Mouse (Mus musculus) myocyte (in vitro differentiated cells): ENCODE results near the gene Bhlhe23. TPM values are rescaled to one million over a fixed set of nuclear protein-coding genes. Genes with fewer than 3 reads are reported as not detected.

ENCODE experiments used
- H3K27me3 ChIP-seq: one replicate; pipeline ENCODE4 v1.6.1; 2011; ENCODE audit not compliant: control insufficient read depth, insufficient read depth, insufficient read length
- H3K36me3 ChIP-seq: one replicate; pipeline ENCODE4 v1.6.1; 2011; ENCODE audit not compliant: control insufficient read depth, insufficient read depth
- H3K4me2 ChIP-seq: one replicate; pipeline ENCODE4 v1.6.1; 2011; ENCODE audit warnings: low read depth, control low read depth
- H3K4me3 ChIP-seq: one replicate; pipeline ENCODE4 v1.5.1; 2011; ENCODE audit warnings: mild to moderate bottlenecking, control low read depth, moderate library complexity
- H3K79me2 ChIP-seq: one replicate; pipeline ENCODE4 v1.6.1; 2011; ENCODE audit not compliant: control insufficient read depth, insufficient read depth
- H3ac ChIP-seq: one replicate; pipeline ENCODE4 v1.6.1; 2011; ENCODE audit not compliant: control insufficient read depth, insufficient read length
- CEBPB ChIP-seq: IDR thresholded peaks from 2 replicates; pipeline ENCODE4 v1.6.1; 2011; ENCODE audit warnings: mild to moderate bottlenecking, moderate library complexity; ENCODE audit not compliant: poor library complexity, insufficient read depth, severe bottlenecking
- E2F4 ChIP-seq: IDR thresholded peaks from one replicate; pipeline ENCODE4 v1.6.1; 2011; ENCODE audit warnings: mild to moderate bottlenecking, control low read depth, moderate library complexity; ENCODE audit not compliant: insufficient read depth
- MAX ChIP-seq: IDR thresholded peaks from one replicate; pipeline ENCODE4 v1.6.1; 2011; ENCODE audit warnings: low read depth, mild to moderate bottlenecking, control low read depth
- MYOD1 ChIP-seq, 3 experiments: IDR thresholded peaks; one replicate each; pipeline ENCODE4 v1.6.1; 2011; ENCODE audit warnings: control low read depth in 2 of 3, low read depth in 2 of 3, mild to moderate bottlenecking in 2 of 3, moderate library complexity in 1 of 3; ENCODE audit not compliant: insufficient read length in 2 of 3, control insufficient read depth in 1 of 3
- MYOG ChIP-seq, 3 experiments: IDR thresholded peaks; one replicate each; pipeline ENCODE4 v1.6.1; 2011; ENCODE audit warnings: control low read depth in 2 of 3, low read depth in 2 of 3, mild to moderate bottlenecking in 2 of 3; ENCODE audit not compliant: insufficient read length in 2 of 3, control insufficient read depth in 1 of 3, insufficient read depth in 1 of 3
- POLR2A ChIP-seq: IDR thresholded peaks from one replicate; pipeline ENCODE4 v1.6.1; 2011; ENCODE audit warnings: low read depth, mild to moderate bottlenecking, control low read depth, moderate library complexity; ENCODE audit not compliant: insufficient read length
- POLR2AphosphoS2 ChIP-seq: IDR thresholded peaks from one replicate; pipeline ENCODE4 v1.6.1; 2011; ENCODE audit warnings: low read depth, control low read depth; ENCODE audit not compliant: insufficient read length
- REST ChIP-seq: IDR thresholded peaks from one replicate; pipeline ENCODE4 v1.6.1; 2011; ENCODE audit warnings: mild to moderate bottlenecking, control low read depth, moderate library complexity; ENCODE audit not compliant: insufficient read depth, insufficient read length
- SRF ChIP-seq: IDR thresholded peaks from one replicate; pipeline ENCODE4 v1.6.1; 2011; ENCODE audit warnings: low read depth; ENCODE audit not compliant: control insufficient read depth, insufficient read length
- TCF12 ChIP-seq: IDR thresholded peaks from one replicate; pipeline ENCODE4 v1.6.1; 2011; ENCODE audit warnings: mild to moderate bottlenecking, control low read depth; ENCODE audit not compliant: poor library complexity, insufficient read depth, severe bottlenecking
- TCF3 ChIP-seq: IDR thresholded peaks from one replicate; pipeline ENCODE4 v1.6.1; 2011; ENCODE audit warnings: low read depth, control low read depth; ENCODE audit not compliant: insufficient read length
- USF1 ChIP-seq: IDR thresholded peaks from one replicate; pipeline ENCODE4 v1.6.1; 2011; ENCODE audit warnings: low read depth, mild to moderate bottlenecking, control low read depth, moderate library complexity
- polyA plus RNA-seq: library from polyadenylated mRNA; unstranded; fragments of >200 nt; fragmentation: generic; extraction: Trizol; gene quantifications from one replicate; pipeline ENCODE4 v1.2.1, GENCODE M21; 2012; ENCODE audit warnings: missing spikeins

The Bhlhe23 gene
- polyA plus RNA-seq, 1 experiment, result not detected

DNA sequence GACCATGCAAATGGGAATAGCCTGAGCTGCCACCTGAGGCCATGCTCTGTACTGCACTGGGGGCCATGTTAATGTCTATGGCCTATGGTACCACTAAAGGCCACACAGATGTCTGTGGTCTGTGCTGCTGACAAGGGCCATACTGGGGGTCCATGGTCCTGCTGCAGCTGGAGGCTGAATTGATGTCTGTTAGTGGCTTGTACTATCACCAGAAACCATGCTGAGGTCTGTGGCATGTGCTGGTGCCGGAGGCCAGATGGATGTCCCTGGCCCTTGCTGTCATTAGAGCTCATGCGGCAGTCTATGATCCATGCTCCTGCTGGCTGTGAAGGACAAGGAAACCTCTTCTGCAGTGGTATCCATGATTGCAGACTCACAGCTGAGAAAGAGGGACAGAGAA lies 42.8 kb upstream of the Bhlhe23 start:
- Histone ChIP-seq H3K4me2 (no peak overlapping the region), H3K27me3 (peaks cover 11% of the 10 kb centered on the region), H3K79me2 (no peaks in the 10 kb centered on the region), H3ac (no peak overlapping the region), H3K4me3 (no peak overlapping the region), H3K36me3 (no peaks in the 10 kb centered on the region)
- TF ChIP-seq TCF3 (no peak), MYOD1 (IDR thresholded peaks at IDR 0.05; ENCODE audit: control insufficient read depth in 1 of 3, insufficient read length in 2 of 3, low read depth in 2 of 3) (no peak), USF1 (no peak), SRF (no peak)

- TF ChIP-seq TCF12, result no peak
- Histone ChIP-seq H3K4me3 (no peak overlapping the region), H3K79me2 (no peaks in the 10 kb centered on the region), H3ac (no peak overlapping the region), H3K36me3 (no peaks in the 10 kb centered on the region), H3K27me3 (peaks cover 12% of the 10 kb centered on the region), H3K4me2 (no peak overlapping the region)
These were observed 39.9 kb upstream of the Bhlhe23 start for GRCm38 (mm10) chr2:180816440-180817065.

- TF ChIP-seq MYOD1 (IDR thresholded peaks at IDR 0.05; ENCODE audit: control insufficient read depth in 1 of 3, insufficient read length in 2 of 3, low read depth in 2 of 3), result no peak
- no peak for TF ChIP-seq USF1
- TF ChIP-seq POLR2AphosphoS2, result no peak
- TF ChIP-seq TCF3, result no peak
- no peak for TF ChIP-seq CEBPB
- TF ChIP-seq REST, result no peak
- TF ChIP-seq MAX, result no peak
- TF ChIP-seq SRF, result no peak
- TF ChIP-seq E2F4, result no peak
- TF ChIP-seq POLR2A, result no peak
- no peak for TF ChIP-seq MYOG (IDR thresholded peaks at IDR 0.05; ENCODE audit: control insufficient read depth in 1 of 3, insufficient read depth in 1 of 3, insufficient read length in 2 of 3, low read depth in 2 of 3)
- no peak for TF ChIP-seq TCF12
- no peak overlapping the region for H3K4me2 ChIP-seq
These were observed 37.4 kb upstream of the Bhlhe23 start for GRCm38 (mm10) chr2:180813982-180814568.

GRCm38 (mm10) chr2:180811002-180811401 lies 34.3 kb upstream of the Bhlhe23 start:
- Histone ChIP-seq H3K79me2 (no peaks in the 10 kb centered on the region), H3K27me3 (peaks cover 6% of the 10 kb centered on the region), H3K4me3 (no peak overlapping the region), H3K4me2 (no peak overlapping the region), H3ac (no peak overlapping the region), H3K36me3 (no peaks in the 10 kb centered on the region)
- TF ChIP-seq TCF3 (no peak), MYOD1 (IDR thresholded peaks at IDR 0.05; ENCODE audit: control insufficient read depth in 1 of 3, insufficient read length in 2 of 3, low read depth in 2 of 3) (no peak), USF1 (no peak), E2F4 (no peak), SRF (no peak), MYOG (IDR thresholded peaks at IDR 0.05; ENCODE audit: control insufficient read depth in 1 of 3, insufficient read depth in 1 of 3, insufficient read length in 2 of 3, low read depth in 2 of 3) (no peak), CEBPB (no peak)

More at GRCm38 (mm10) chr2:180813982-180814568, 37.4 kb upstream of the Bhlhe23 start:
- Histone ChIP-seq H3ac (no peak overlapping the region), H3K79me2 (no peaks in the 10 kb centered on the region), H3K36me3 (no peaks in the 10 kb centered on the region), H3K4me3 (no peak overlapping the region), H3K27me3 (peaks cover 12% of the 10 kb centered on the region)

DNA sequence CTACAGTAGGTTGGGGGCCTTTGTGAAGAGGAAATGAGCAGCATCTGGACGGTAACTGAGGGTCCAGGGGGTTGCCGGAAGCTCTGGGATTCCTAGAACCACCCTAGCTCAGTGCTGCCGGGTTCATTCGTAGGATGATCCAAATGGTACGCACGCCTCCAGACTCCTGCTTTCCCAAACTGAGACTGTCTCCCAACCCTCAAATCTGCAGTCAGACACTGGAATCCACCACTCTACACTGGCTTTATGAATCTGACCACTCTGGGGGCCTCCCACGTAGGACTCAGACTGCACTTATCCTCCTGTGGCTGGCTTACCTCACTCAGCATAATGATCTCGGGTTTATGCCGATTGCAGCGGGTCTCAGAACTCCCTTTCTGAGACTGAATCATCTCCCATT lies 32.8 kb upstream of the Bhlhe23 start:
- H3ac ChIP-seq, result no peak overlapping the region
- H3K79me2 ChIP-seq, result no peaks in the 10 kb centered on the region
- H3K4me3 ChIP-seq, result no peak overlapping the region
- peaks cover 9% of the 10 kb centered on the region for H3K27me3 ChIP-seq
- TF ChIP-seq CEBPB (no peak), MYOD1 (IDR thresholded peaks at IDR 0.05; ENCODE audit: control insufficient read depth in 1 of 3, insufficient read length in 2 of 3, low read depth in 2 of 3) (no peak), TCF12 (no peak), POLR2AphosphoS2 (no peak), USF1 (no peak), POLR2A (no peak), MAX (no peak), TCF3 (no peak), SRF (no peak)
- no peak overlapping the region for H3K4me2 ChIP-seq
- H3K36me3 ChIP-seq, result no peaks in the 10 kb centered on the region
